Mouse (Mus musculus): Measurements from ENCODE around the gene Pptc7. TPM values are rescaled to one million over a fixed set of nuclear protein-coding genes. Genes with fewer than 3 reads are reported as not detected.

The Pptc7 gene
- polyA plus RNA-seq, 1 experiment, result 18.7 TPM

GRCm38 (mm10) chr5:122285029-122285766 is 1.0 kb downstream of the Pptc7 start:
- Histone ChIP-seq H3K36me3 (ENCODE audit: control insufficient read depth, insufficient read depth, low read length, poor library complexity, severe bottlenecking) (peaks cover 6% of the 10 kb centered on the region; the same call in 1 of the 2 replicates), H3K4me3 (ENCODE audit: low read depth, low read length) (peak overlapping the region; percentile 91), H3K9me3 (replicated peaks; ENCODE audit: control insufficient read depth, insufficient read depth, low read length, poor library complexity, severe bottlenecking) (no peaks in the 10 kb centered on the region), H3K27ac (ENCODE audit: insufficient read depth, low read length) (no peak overlapping the region), H3K9ac (ENCODE audit: low read depth, poor library complexity, severe bottlenecking) (peak overlapping the region; percentile 97), H3K4me1 (ENCODE audit: control insufficient read depth, insufficient read depth, low read length) (no peaks in the 10 kb centered on the region), H3K27me3 (ENCODE audit: control insufficient read depth, insufficient read depth, low read length, poor library complexity, severe bottlenecking) (no peaks in the 10 kb centered on the region)
- TF ChIP-seq EP300 (IDR thresholded peaks at IDR 0.05; ENCODE audit: insufficient read depth, low read depth, low read length) (no peak), POLR2A (IDR thresholded peaks at IDR 0.05; ENCODE audit: insufficient read depth, low read length) (no peak), CTCF (IDR thresholded peaks at IDR 0.05; ENCODE audit: low read depth, low read length) (no peak)

- no peaks in the 10 kb centered on the region for H3K9me3 ChIP-seq (replicated peaks; ENCODE audit: control insufficient read depth, insufficient read depth, low read length, poor library complexity, severe bottlenecking)
- no peaks in the 10 kb centered on the region for H3K27me3 ChIP-seq (ENCODE audit: control insufficient read depth, insufficient read depth, low read length, poor library complexity, severe bottlenecking)
- peaks cover 6% of the 10 kb centered on the region; the same call in 1 of the 2 replicates for H3K36me3 ChIP-seq (ENCODE audit: control insufficient read depth, insufficient read depth, low read length, poor library complexity, severe bottlenecking)
- no peak for TF ChIP-seq EP300 (IDR thresholded peaks at IDR 0.05; ENCODE audit: insufficient read depth, low read depth, low read length)
- TF ChIP-seq POLR2A (IDR thresholded peaks at IDR 0.05; ENCODE audit: insufficient read depth, low read length), result no peak
- TF ChIP-seq CTCF (IDR thresholded peaks at IDR 0.05; ENCODE audit: low read depth, low read length), result no peak
- no peak overlapping the region for H3K4me3 ChIP-seq (ENCODE audit: low read depth, low read length)
- H3K27ac ChIP-seq (ENCODE audit: insufficient read depth, low read length), result no peak overlapping the region
- no peak overlapping the region for H3K9ac ChIP-seq (ENCODE audit: low read depth, poor library complexity, severe bottlenecking)
- H3K4me1 ChIP-seq (ENCODE audit: control insufficient read depth, insufficient read depth, low read length), result no peaks in the 10 kb centered on the region
Measured at GRCm38 (mm10) chr5:122285767-122286150, 1.6 kb downstream of the Pptc7 start.

- Histone ChIP-seq H3K27me3 (ENCODE audit: control insufficient read depth, insufficient read depth, low read length, poor library complexity, severe bottlenecking) (no peaks in the 10 kb centered on the region), H3K4me3 (ENCODE audit: low read depth, low read length) (no peak overlapping the region), H3K27ac (ENCODE audit: insufficient read depth, low read length) (no peak overlapping the region), H3K9ac (ENCODE audit: low read depth, poor library complexity, severe bottlenecking) (no peak overlapping the region), H3K4me1 (ENCODE audit: control insufficient read depth, insufficient read depth, low read length) (no peaks in the 10 kb centered on the region), H3K9me3 (replicated peaks; ENCODE audit: control insufficient read depth, insufficient read depth, low read length, poor library complexity, severe bottlenecking) (no peaks in the 10 kb centered on the region), H3K36me3 (ENCODE audit: control insufficient read depth, insufficient read depth, low read length, poor library complexity, severe bottlenecking) (peaks cover 6% of the 10 kb centered on the region; the same call in 1 of the 2 replicates)
- TF ChIP-seq EP300 (IDR thresholded peaks at IDR 0.05; ENCODE audit: insufficient read depth, low read depth, low read length), result no peak
- no peak for TF ChIP-seq POLR2A (IDR thresholded peaks at IDR 0.05; ENCODE audit: insufficient read depth, low read length)
- no peak for TF ChIP-seq CTCF (IDR thresholded peaks at IDR 0.05; ENCODE audit: low read depth, low read length)
Measured at GRCm38 (mm10) chr5:122286191-122286590, 2.0 kb downstream of the Pptc7 start.

GRCm38 (mm10) chr5:122287026-122287425 is 2.9 kb downstream of the Pptc7 start:
- TF ChIP-seq EP300 (IDR thresholded peaks at IDR 0.05; ENCODE audit: insufficient read depth, low read depth, low read length) (no peak), CTCF (IDR thresholded peaks at IDR 0.05; ENCODE audit: low read depth, low read length) (no peak), POLR2A (IDR thresholded peaks at IDR 0.05; ENCODE audit: insufficient read depth, low read length) (no peak)
- no peaks in the 10 kb centered on the region for H3K9me3 ChIP-seq (replicated peaks; ENCODE audit: control insufficient read depth, insufficient read depth, low read length, poor library complexity, severe bottlenecking)

GRCm38 (mm10) chr5:122288147-122288811 is 4.1 kb downstream of the Pptc7 start:
- H3K27ac ChIP-seq (ENCODE audit: insufficient read depth, low read length), result no peak overlapping the region
- no peaks in the 10 kb centered on the region for H3K27me3 ChIP-seq (ENCODE audit: control insufficient read depth, insufficient read depth, low read length, poor library complexity, severe bottlenecking)
- H3K4me3 ChIP-seq (ENCODE audit: low read depth, low read length), result no peak overlapping the region
- TF ChIP-seq CTCF (IDR thresholded peaks at IDR 0.05; ENCODE audit: low read depth, low read length) (no peak), POLR2A (IDR thresholded peaks at IDR 0.05; ENCODE audit: insufficient read depth, low read length) (no peak), EP300 (IDR thresholded peaks at IDR 0.05; ENCODE audit: insufficient read depth, low read depth, low read length) (no peak)
- peaks cover 2% of the 10 kb centered on the region for H3K4me1 ChIP-seq (ENCODE audit: control insufficient read depth, insufficient read depth, low read length)
- peaks cover 6% of the 10 kb centered on the region; the same call in 1 of the 2 replicates for H3K36me3 ChIP-seq (ENCODE audit: control insufficient read depth, insufficient read depth, low read length, poor library complexity, severe bottlenecking)
- no peaks in the 10 kb centered on the region for H3K9me3 ChIP-seq (replicated peaks; ENCODE audit: control insufficient read depth, insufficient read depth, low read length, poor library complexity, severe bottlenecking)
- H3K9ac ChIP-seq (ENCODE audit: low read depth, poor library complexity, severe bottlenecking), result no peak overlapping the region

More at GRCm38 (mm10) chr5:122287026-122287425, 2.9 kb downstream of the Pptc7 start:
- H3K27ac ChIP-seq (ENCODE audit: insufficient read depth, low read length), result no peak overlapping the region
- H3K36me3 ChIP-seq (ENCODE audit: control insufficient read depth, insufficient read depth, low read length, poor library complexity, severe bottlenecking), result peaks cover 6% of the 10 kb centered on the region; the same call in 1 of the 2 replicates
- peaks cover 2% of the 10 kb centered on the region for H3K4me1 ChIP-seq (ENCODE audit: control insufficient read depth, insufficient read depth, low read length)
- H3K9ac ChIP-seq (ENCODE audit: low read depth, poor library complexity, severe bottlenecking), result no peak overlapping the region
- no peak overlapping the region for H3K4me3 ChIP-seq (ENCODE audit: low read depth, low read length)
- no peaks in the 10 kb centered on the region for H3K27me3 ChIP-seq (ENCODE audit: control insufficient read depth, insufficient read depth, low read length, poor library complexity, severe bottlenecking)

GRCm38 (mm10) chr5:122291149-122291548 is 7.0 kb downstream of the Pptc7 start:
- H3K4me1 ChIP-seq (ENCODE audit: control insufficient read depth, insufficient read depth, low read length), result peaks cover 9% of the 10 kb centered on the region
- no peaks in the 10 kb centered on the region for H3K27me3 ChIP-seq (ENCODE audit: control insufficient read depth, insufficient read depth, low read length, poor library complexity, severe bottlenecking)
- H3K36me3 ChIP-seq (ENCODE audit: control insufficient read depth, insufficient read depth, low read length, poor library complexity, severe bottlenecking), result peaks cover 6% of the 10 kb centered on the region; the same call in 1 of the 2 replicates
- no peak for TF ChIP-seq POLR2A (IDR thresholded peaks at IDR 0.05; ENCODE audit: insufficient read depth, low read length)
- TF ChIP-seq CTCF (IDR thresholded peaks at IDR 0.05; ENCODE audit: low read depth, low read length), result no peak
- no peak for TF ChIP-seq EP300 (IDR thresholded peaks at IDR 0.05; ENCODE audit: insufficient read depth, low read depth, low read length)
- H3K27ac ChIP-seq (ENCODE audit: insufficient read depth, low read length), result no peak overlapping the region
- H3K9me3 ChIP-seq (replicated peaks; ENCODE audit: control insufficient read depth, insufficient read depth, low read length, poor library complexity, severe bottlenecking), result no peaks in the 10 kb centered on the region
- H3K9ac ChIP-seq (ENCODE audit: low read depth, poor library complexity, severe bottlenecking), result no peak overlapping the region
- H3K4me3 ChIP-seq (ENCODE audit: low read depth, low read length), result no peak overlapping the region

All from ES-Bruce4 (cell line).